Mouse (Mus musculus): ENCODE measurements around the gene Gphb5.

Gene Gphb5

GRCm38 (mm10) chr12:75394011-75394773 lies 22.4 kb downstream of the Gphb5 start:
- DNase-seq (ENCODE audit: low read depth, low spot score) = no peak

- no peak for DNase-seq (ENCODE audit: low read depth, low spot score)
These were observed 25.1 kb downstream of the Gphb5 start for GRCm38 (mm10) chr12:75391526-75391925.

GRCm38 (mm10) chr12:75389308-75390135 lies 27.1 kb downstream of the Gphb5 start:
- peak; percentile 60 for DNase-seq (ENCODE audit: low read depth, low spot score)

- no peak for DNase-seq (ENCODE audit: low read depth, low spot score)
These were observed 28.1 kb downstream of the Gphb5 start for GRCm38 (mm10) chr12:75388521-75388920.

GRCm38 (mm10) chr12:75387846-75388245 lies 28.7 kb downstream of the Gphb5 start:
- no peak for DNase-seq (ENCODE audit: low read depth, low spot score)

- no peak for DNase-seq (ENCODE audit: low read depth, low spot score)
These were observed 29.4 kb downstream of the Gphb5 start for GRCm38 (mm10) chr12:75387156-75387555.

- DNase-seq (ENCODE audit: low read depth, low spot score) = no peak
These were observed 29.9 kb downstream of the Gphb5 start for GRCm38 (mm10) chr12:75386731-75387130.

- DNase-seq (ENCODE audit: low read depth, low spot score) = no peak
These were observed 40.5 kb downstream of the Gphb5 start for GRCm38 (mm10) chr12:75376126-75376525.

GRCm38 (mm10) chr12:75375060-75375459 lies 41.5 kb downstream of the Gphb5 start:
- DNase-seq (ENCODE audit: low read depth, low spot score) = no peak

- no peak for DNase-seq (ENCODE audit: low read depth, low spot score)
These were observed 42.1 kb downstream of the Gphb5 start for GRCm38 (mm10) chr12:75374437-75374836.

- DNase-seq (ENCODE audit: low read depth, low spot score) = peak; percentile 65
These were observed 47.1 kb downstream of the Gphb5 start for GRCm38 (mm10) chr12:75369418-75369851.

GRCm38 (mm10) chr12:75368527-75368926 lies 48.1 kb downstream of the Gphb5 start:
- DNase-seq (ENCODE audit: low read depth, low spot score) = no peak

GRCm38 (mm10) chr12:75367371-75367770 lies 49.2 kb downstream of the Gphb5 start:
- DNase-seq (ENCODE audit: low read depth, low spot score) = no peak

GRCm38 (mm10) chr12:75365621-75366124 lies 50.9 kb downstream of the Gphb5 start:
- DNase-seq (ENCODE audit: low read depth, low spot score) = no peak

- DNase-seq (ENCODE audit: low read depth, low spot score) = no peak
These were observed 52.2 kb downstream of the Gphb5 start for GRCm38 (mm10) chr12:75364416-75364815.

GRCm38 (mm10) chr12:75362456-75362855 lies 54.1 kb downstream of the Gphb5 start:
- DNase-seq (ENCODE audit: low read depth, low spot score) = no peak
